Mouse (Mus musculus) embryonic stem cell, embryonic (primary cell): ENCODE results near the gene Ptafr.

Experiments used
- CTCF ChIA-PET, 4 experiments: fragments of 300-600 bp in 2 of 4; fragments of 350-600 bp in 2 of 4; sonication (Branson Sonifier 250); formaldehyde crosslinking; loops; one replicate each; lab custom pipeline; 2022; ENCODE audit warnings: inconsistent platforms in 2 of 4; lab: Charles Lee
- POLR2A ChIA-PET, 4 experiments: fragments of 300-600 bp in 2 of 4; fragments of 350-600 bp in 2 of 4; sonication (Branson Sonifier 250); formaldehyde crosslinking; loops; one replicate each; lab custom pipeline; 2022; ENCODE audit warnings: antibody characterized with exemption in 4 of 4, inconsistent platforms in 1 of 4; lab: Charles Lee

Ptafr gene

DNA sequence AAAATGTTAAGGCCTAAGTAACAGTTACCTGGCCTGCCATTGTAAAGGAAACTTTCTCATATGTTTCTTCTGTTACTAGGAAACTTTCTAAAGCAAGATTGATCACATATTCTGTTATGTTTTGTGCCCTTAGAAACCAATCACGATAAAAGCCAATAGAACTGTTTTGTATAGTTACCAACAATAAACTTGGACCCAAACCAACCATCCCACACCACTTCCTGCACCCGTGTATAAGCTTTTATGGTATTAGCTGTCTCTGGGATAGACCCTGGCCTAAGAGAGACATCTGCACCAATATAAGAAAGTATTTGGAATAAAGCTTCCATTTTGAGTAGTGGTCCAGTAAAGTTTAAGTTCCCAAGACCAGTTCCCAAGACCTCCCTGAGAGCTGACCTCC is 21.1 kb downstream of the Ptafr start:
- ChIA-PET POLR2A (interaction anchor here in 3 of 4 experiments (0.7 to 1.4 kb wide), 4 partner anchors 9 to 17 kb away, joined by 3 to 5 read pairs (median 3); no protein-coding TSS in a partner anchor), CTCF (no interaction called here)

- ChIA-PET CTCF (interaction anchor here in 1 of 4 experiments (0.6 kb wide), 1 partner anchor 412 kb away, joined by 7 read pairs; no protein-coding TSS in a partner anchor), POLR2A (interaction anchor here in 1 of 4 experiments (2.0 kb wide), 1 partner anchor 22 kb away, joined by 6 read pairs; no protein-coding TSS in a partner anchor)
These were observed 22.4 kb downstream of the Ptafr start for GRCm38 (mm10) chr4:132586282-132586681.

- ChIA-PET POLR2A (interaction anchor here in 2 of 4 experiments (0.6 to 1.4 kb wide), 2 partner anchors 16 to 53 kb away, joined by 3 read pairs; partner anchors contain the start of gene Dnajc8 (in 1 of the 2)), CTCF (no interaction called here)
These were observed 24.6 kb downstream of the Ptafr start for GRCm38 (mm10) chr4:132588512-132588911.

DNA sequence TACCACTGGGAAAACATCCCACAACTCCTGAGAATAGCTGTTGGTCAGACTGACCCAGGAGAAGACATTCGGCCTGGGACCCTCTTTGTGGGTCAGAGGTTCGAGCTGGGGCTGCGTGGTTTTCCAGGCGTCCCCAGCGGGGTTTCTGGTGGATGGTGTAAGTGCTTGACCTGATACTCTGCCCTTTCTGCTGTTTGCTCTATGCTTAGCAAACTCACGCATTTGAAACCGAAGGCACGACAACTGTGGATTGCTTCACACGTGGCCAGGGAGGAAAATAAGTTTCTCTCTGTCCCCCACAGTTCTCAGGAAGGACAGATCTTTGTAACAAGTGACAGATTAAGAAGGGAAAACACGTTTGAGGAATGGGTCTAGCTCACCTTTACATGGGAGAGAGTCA is 26.8 kb downstream of the Ptafr start:
- POLR2A ChIA-PET, result interaction anchor here in 2 of 4 experiments (0.6 to 2.3 kb wide), 10 partner anchors 11 to 197 kb away, joined by 3 to 13 read pairs (median 4); no protein-coding TSS in a partner anchor

DNA sequence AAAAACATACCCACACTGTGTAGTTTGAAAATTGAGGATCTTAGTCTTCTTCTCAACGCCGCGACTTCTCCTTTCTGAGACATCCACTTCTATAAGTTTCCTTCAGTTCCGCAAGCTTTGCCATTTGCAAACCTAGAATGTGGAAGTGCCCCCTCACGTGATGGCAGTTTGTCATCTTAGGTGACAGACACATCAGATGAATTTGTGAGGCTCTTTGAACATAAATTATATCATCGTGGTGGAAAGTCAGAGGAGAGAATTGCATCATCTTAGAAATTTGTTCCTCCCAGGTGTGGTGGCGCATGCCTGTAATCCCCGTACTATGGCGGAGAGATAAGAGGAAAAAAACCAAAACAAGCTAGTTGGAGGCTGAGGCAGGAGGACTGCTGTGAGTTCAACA is 29.1 kb downstream of the Ptafr start:
- CTCF ChIA-PET, result interaction anchor here in 3 of 4 experiments (0.5 to 1.7 kb wide), 7 partner anchors 9 to 231 kb away, joined by 3 to 7 read pairs (median 4); no protein-coding TSS in a partner anchor
- POLR2A ChIA-PET, result interaction anchor here in 2 of 4 experiments (0.7 to 5.5 kb wide), 18 partner anchors 8 to 250 kb away, joined by 3 to 55 read pairs (median 5); partner anchors contain the start of gene Ppp1r8 (in 1 of the 2)

More for the DNA sequence above, 26.8 kb downstream of the Ptafr start:
- CTCF ChIA-PET, result interaction anchor here in 1 of 4 experiments (1.1 to 2.2 kb wide), 3 partner anchors 31 to 233 kb away, joined by 3 to 7 read pairs (median 3); no protein-coding TSS in a partner anchor

DNA sequence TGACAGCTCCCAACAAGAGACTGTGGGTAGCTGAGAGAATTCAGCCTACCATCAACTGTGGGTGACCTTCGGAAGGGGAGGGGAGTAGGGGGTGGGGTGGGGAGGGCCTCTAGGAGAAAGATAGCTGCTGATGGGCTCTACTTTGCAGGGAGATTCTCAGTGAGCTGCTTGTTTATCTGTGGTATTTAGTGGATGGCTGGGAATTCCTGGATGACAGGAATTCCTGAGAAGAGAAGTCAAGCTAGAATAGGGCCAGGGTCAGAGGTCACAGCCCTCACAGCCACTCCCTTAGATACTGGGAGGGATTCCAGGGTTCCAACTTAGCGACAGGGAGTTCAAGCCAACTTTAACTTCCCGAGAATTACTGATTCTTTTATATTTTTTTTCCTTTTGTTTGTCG is 30.3 kb downstream of the Ptafr start:
- ChIA-PET CTCF (interaction anchor here in 3 of 4 experiments (0.5 to 1.7 kb wide), 10 partner anchors 19 to 612 kb away, joined by 3 to 10 read pairs (median 4); no protein-coding TSS in a partner anchor), POLR2A (interaction anchor here (0.5 to 5.5 kb wide), 36 partner anchors 9 to 249 kb away, joined by 3 to 55 read pairs (median 4); partner anchors contain the start of genes Ppp1r8 (in 2 of the 4) and Sesn2 (in 1 of the 4))

DNA sequence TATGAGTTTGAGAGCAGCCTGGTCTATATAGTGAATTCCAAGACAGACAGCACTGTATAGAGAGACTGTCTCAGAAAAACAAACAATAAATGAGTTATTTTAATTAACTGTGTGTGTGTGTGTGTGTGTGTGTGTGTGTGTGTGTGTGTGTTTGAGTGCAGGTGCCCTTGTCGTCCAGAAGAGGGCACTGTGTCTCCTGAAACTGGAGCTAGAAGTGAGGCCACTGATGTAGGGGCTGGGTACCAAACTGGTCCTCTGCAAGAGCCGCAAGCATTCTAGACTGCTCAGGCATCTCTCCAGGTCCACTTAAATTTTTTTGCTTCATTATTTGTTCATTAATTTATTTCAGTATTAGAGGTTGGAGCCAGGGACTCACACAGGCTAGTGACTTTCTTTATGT is 35.0 kb downstream of the Ptafr start:
- ChIA-PET CTCF (interaction anchor here in 3 of 4 experiments (0.6 to 0.7 kb wide), 15 partner anchors 9 to 442 kb away, joined by 3 to 10 read pairs (median 4); partner anchors contain the start of gene Ptafr (in 1 of the 3)), POLR2A (interaction anchor here in 3 of 4 experiments (0.6 to 1.2 kb wide), 5 partner anchors 29 to 131 kb away, joined by 3 to 4 read pairs (median 3); no protein-coding TSS in a partner anchor)

GRCm38 (mm10) chr4:132599764-132600163 is 35.9 kb downstream of the Ptafr start:
- ChIA-PET CTCF (no interaction called here), POLR2A (no interaction called here)

- POLR2A ChIA-PET, result interaction anchor here in 2 of 4 experiments (0.9 to 1.7 kb wide), 6 partner anchors 11 to 85 kb away, joined by 3 to 5 read pairs (median 4); no protein-coding TSS in a partner anchor
- CTCF ChIA-PET, result interaction anchor here in 1 of 4 experiments (0.9 kb wide), 1 partner anchor 196 kb away, joined by 3 read pairs; the partner anchor contains the start of gene Themis2
These were observed 36.6 kb downstream of the Ptafr start for GRCm38 (mm10) chr4:132600465-132600864.

GRCm38 (mm10) chr4:132601242-132601641 is 37.4 kb downstream of the Ptafr start:
- POLR2A ChIA-PET, result interaction anchor here in 3 of 4 experiments (0.6 to 2.1 kb wide), 14 partner anchors 9 to 931 kb away, joined by 3 to 7 read pairs (median 3); partner anchors contain the start of gene Smpdl3b (in 1 of the 3)
- CTCF ChIA-PET, result interaction anchor here in 2 of 4 experiments (0.9 to 1.5 kb wide), 3 partner anchors 9 to 195 kb away, joined by 3 to 6 read pairs (median 4); partner anchors contain the start of gene Themis2 (in 1 of the 2)

- ChIA-PET POLR2A (interaction anchor here in 2 of 4 experiments (0.6 to 1.5 kb wide), 5 partner anchors 8 to 135 kb away, joined by 3 to 7 read pairs (median 5); no protein-coding TSS in a partner anchor), CTCF (interaction anchor here in 2 of 4 experiments (0.6 to 1.2 kb wide), 2 partner anchors 17 to 32 kb away, joined by 3 read pairs; no protein-coding TSS in a partner anchor)
These were observed 39.6 kb downstream of the Ptafr start for GRCm38 (mm10) chr4:132603468-132603867.

- POLR2A ChIA-PET, result interaction anchor here in 2 of 4 experiments (0.8 to 1.6 kb wide), 3 partner anchors 13 to 28 kb away, joined by 3 to 5 read pairs (median 3); no protein-coding TSS in a partner anchor
- CTCF ChIA-PET, result interaction anchor here in 1 of 4 experiments (0.6 kb wide), 1 partner anchor 525 kb away, joined by 7 read pairs; no protein-coding TSS in a partner anchor
These were observed 41.9 kb downstream of the Ptafr start for GRCm38 (mm10) chr4:132605816-132606215.

GRCm38 (mm10) chr4:132608147-132608546 is 44.3 kb downstream of the Ptafr start:
- CTCF ChIA-PET, result interaction anchor here in 3 of 4 experiments (0.5 to 2.3 kb wide), 8 partner anchors 9 to 215 kb away, joined by 3 to 8 read pairs (median 5); no protein-coding TSS in a partner anchor
- POLR2A ChIA-PET, result interaction anchor here in 3 of 4 experiments (0.6 to 5.7 kb wide), 32 partner anchors 12 to 338 kb away, joined by 3 to 55 read pairs (median 4); partner anchors contain the start of genes Eya3 (in 1 of the 3), Sesn2 (in 1 of the 3) and Smpdl3b (in 1 of the 3)

GRCm38 (mm10) chr4:132610301-132610984 is 46.6 kb downstream of the Ptafr start:
- POLR2A ChIA-PET, result interaction anchor here in 3 of 4 experiments (0.6 to 5.7 kb wide), 11 partner anchors 9 to 340 kb away, joined by 3 to 55 read pairs (median 4); partner anchors contain the start of gene Rpa2 (in 1 of the 3)
- CTCF ChIA-PET, result interaction anchor here in 2 of 4 experiments (0.7 to 1.8 kb wide), 6 partner anchors 10 to 429 kb away, joined by 3 to 6 read pairs (median 4); no protein-coding TSS in a partner anchor

GRCm38 (mm10) chr4:132611320-132611719 is 47.5 kb downstream of the Ptafr start:
- ChIA-PET POLR2A (interaction anchor here in 3 of 4 experiments (0.7 to 5.7 kb wide), 23 partner anchors 8 to 341 kb away, joined by 3 to 55 read pairs (median 3); partner anchors contain the start of genes Ppp1r8 (in 1 of the 3) and Rpa2 (in 1 of the 3)), CTCF (interaction anchor here (0.6 to 1.8 kb wide), 8 partner anchors 9 to 282 kb away, joined by 3 to 8 read pairs (median 4); partner anchors contain the start of gene Trnau1ap (in 1 of the 4))

- POLR2A ChIA-PET, result no interaction called here
These were observed 54.0 kb downstream of the Ptafr start for GRCm38 (mm10) chr4:132617873-132618272.

GRCm38 (mm10) chr4:132618850-132619375 is 55.0 kb downstream of the Ptafr start:
- ChIA-PET CTCF (interaction anchor here in 3 of 4 experiments (0.8 to 1.8 kb wide), 5 partner anchors 10 to 62 kb away, joined by 3 to 9 read pairs (median 4); no protein-coding TSS in a partner anchor), POLR2A (interaction anchor here (0.5 to 4.0 kb wide), 8 partner anchors 10 to 1952 kb away, joined by 3 to 19 read pairs (median 4); partner anchors contain the start of genes Ppp1r8 (in 1 of the 4) and Sesn2 (in 1 of the 4))

More at GRCm38 (mm10) chr4:132617873-132618272, 54.0 kb downstream of the Ptafr start:
- CTCF ChIA-PET, result interaction anchor here in 1 of 4 experiments (1.2 kb wide), 1 partner anchor 23 kb away, joined by 3 read pairs; no protein-coding TSS in a partner anchor
